Mouse (Mus musculus) NIH3T3 (cell line): ENCODE measurements at regions not wholly inside any gene's neighbourhood (a gene's known extent, or its start where the extent isn't known, plus 50 kb on each side); places are given as distances from the start of the nearest gene placed in this dataset.
"Not testable (repeated sequence)": the region's sequence is repeated elsewhere in the genome, so short reads cannot be mapped to it uniquely, and the experiment has no call there.

Source experiments
- DNase-seq: peaks from one replicate; pipeline ENCODE4 v3.0.0-alpha.2; 2012; ENCODE audit warnings: low read depth

- DNase-seq, result not testable (repeated sequence)
These were observed 172.0 kb upstream of the Tmc3 start for GRCm38 (mm10) chr7:83412745-83413144.

GRCm38 (mm10) chr7:83429929-83430556 lies 154.7 kb upstream of the Tmc3 start:
- DNase-seq, result no peak

GRCm38 (mm10) chr7:83431094-83431493 lies 153.6 kb upstream of the Tmc3 start:
- peak; percentile 29 for DNase-seq

GRCm38 (mm10) chr7:83432843-83433242 lies 151.9 kb upstream of the Tmc3 start:
- DNase-seq, result no peak

- no peak for DNase-seq
These were observed 150.6 kb upstream of the Tmc3 start for GRCm38 (mm10) chr7:83433959-83434715.

- no peak for DNase-seq
These were observed 146.0 kb upstream of the Tmc3 start for GRCm38 (mm10) chr7:83438538-83439393.

- DNase-seq, result no peak
These were observed 141.0 kb upstream of the Tmc3 start for GRCm38 (mm10) chr7:83443596-83444278.

GRCm38 (mm10) chr7:83444279-83444615 lies 140.5 kb upstream of the Tmc3 start:
- no peak for DNase-seq

GRCm38 (mm10) chr7:83445181-83445926 lies 139.4 kb upstream of the Tmc3 start:
- peak; percentile 14 for DNase-seq

GRCm38 (mm10) chr7:83450346-83450745 lies 134.4 kb upstream of the Tmc3 start:
- DNase-seq, result no peak

- DNase-seq, result no peak
These were observed 132.4 kb upstream of the Tmc3 start for GRCm38 (mm10) chr7:83452309-83452708.

- peak; percentile 26 for DNase-seq
These were observed 125.2 kb upstream of the Tmc3 start for GRCm38 (mm10) chr7:83459520-83459919.

- no peak for DNase-seq
These were observed 117.7 kb upstream of the Tmc3 start for GRCm38 (mm10) chr7:83467006-83467405.

- DNase-seq, result not testable (repeated sequence)
These were observed 114.9 kb upstream of the Tmc3 start for GRCm38 (mm10) chr7:83469856-83470255.

GRCm38 (mm10) chr7:83471111-83471510 lies 113.6 kb upstream of the Tmc3 start:
- no peak for DNase-seq

GRCm38 (mm10) chr7:83474471-83474870 lies 110.3 kb upstream of the Tmc3 start:
- DNase-seq, result no peak

GRCm38 (mm10) chr7:83474986-83475385 lies 109.7 kb upstream of the Tmc3 start:
- DNase-seq, result no peak

- DNase-seq, result no peak
These were observed 109.1 kb upstream of the Tmc3 start for GRCm38 (mm10) chr7:83475438-83476160.

GRCm38 (mm10) chr7:83476161-83476495 lies 108.6 kb upstream of the Tmc3 start:
- no peak for DNase-seq

GRCm38 (mm10) chr7:83476861-83477260 lies 107.9 kb upstream of the Tmc3 start:
- DNase-seq, result no peak

GRCm38 (mm10) chr7:83477661-83478121 lies 107.0 kb upstream of the Tmc3 start:
- DNase-seq, result peak; percentile 29
